Mouse (Mus musculus) ZHBTc4 (cell line): ENCODE measurements around the gene Psen2.

Experiments
- DNase-seq: peaks from one replicate; pipeline ENCODE4 v3.0.0-alpha.2; 2011; ENCODE audit warnings: low read depth, low spot score

Gene Psen2

DNA sequence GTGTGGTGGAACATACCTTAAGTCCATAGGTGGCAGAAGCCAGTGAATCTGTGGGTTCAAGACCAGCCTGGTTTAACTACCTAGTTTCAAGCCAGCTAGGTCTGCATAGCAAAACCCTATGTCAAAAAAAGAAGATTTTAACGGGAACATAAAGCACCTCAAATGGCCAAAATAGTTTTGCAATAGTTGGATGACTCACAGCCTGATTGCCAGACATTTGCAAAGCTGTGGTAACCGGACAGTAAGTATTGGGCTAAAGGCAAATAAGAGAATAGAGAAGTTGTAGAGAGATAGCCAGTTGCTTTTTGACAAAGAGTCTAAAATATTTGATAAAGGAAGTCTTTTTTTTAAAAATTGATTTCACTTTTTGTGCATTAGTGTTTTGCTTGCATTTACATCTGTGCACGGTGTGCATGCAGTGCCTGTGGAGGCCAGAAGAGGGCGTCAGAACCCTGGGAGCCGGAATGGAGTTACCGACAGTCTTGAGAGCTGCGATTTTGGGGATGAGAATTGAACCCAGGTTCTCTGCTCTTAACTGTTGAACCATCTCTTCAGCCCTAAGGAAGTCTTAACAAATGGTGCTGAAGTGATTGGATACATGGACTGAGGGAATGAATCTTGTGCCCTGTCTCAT is at the start of gene Psen2:
Psen2 (minus strand) TSS at position 75 of the 634 bp plus-strand sequence.
- DNase-seq, result peak; percentile 64

DNA sequence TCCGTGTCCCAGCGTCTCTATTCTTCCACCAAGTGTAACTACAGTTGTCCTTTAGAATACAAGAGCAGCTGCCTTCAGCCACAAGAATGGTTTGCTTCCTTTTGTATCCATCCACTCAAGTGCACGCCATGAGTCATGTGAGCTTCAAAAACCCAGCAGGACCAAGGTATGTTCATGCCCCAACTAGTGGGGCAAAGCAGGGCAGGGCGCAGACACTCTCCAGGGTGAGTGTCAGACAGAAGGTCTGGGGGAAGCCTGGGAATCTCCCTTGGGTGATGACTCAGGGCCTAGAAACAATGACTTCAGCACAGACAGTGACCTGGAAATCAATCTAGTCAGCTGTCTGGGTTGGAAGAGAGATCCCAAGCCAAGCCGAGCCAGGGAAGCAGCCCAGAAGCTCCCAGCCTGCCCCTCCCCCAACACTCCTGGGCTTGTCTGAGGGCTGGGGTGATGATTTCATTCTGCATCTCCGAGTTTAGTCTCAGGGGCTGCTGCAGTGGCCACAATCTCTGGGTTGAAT is 49.6 kb upstream of the Psen2 start:
- peak; percentile 56 for DNase-seq

DNA sequence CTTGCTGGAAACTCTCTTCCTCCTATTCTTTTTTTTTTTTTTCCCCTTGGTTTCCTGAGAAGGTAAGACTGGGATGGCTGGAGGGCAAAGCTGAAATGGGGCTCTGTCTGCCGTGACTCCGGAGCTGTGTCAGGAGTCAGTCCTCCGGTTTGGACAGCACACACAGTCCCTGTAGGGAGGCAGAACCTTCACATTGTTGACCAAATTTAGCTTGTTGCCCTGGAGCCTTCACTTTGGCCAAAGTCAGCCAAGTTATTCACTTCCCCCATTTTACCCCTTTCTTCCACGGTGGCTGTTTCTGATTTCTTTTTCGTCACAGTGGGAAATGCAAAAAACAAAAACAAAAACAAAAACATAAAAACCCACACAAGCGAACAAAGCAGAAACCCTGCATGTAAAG is 49.0 kb upstream of the Psen2 start:
- DNase-seq, result no peak

DNA sequence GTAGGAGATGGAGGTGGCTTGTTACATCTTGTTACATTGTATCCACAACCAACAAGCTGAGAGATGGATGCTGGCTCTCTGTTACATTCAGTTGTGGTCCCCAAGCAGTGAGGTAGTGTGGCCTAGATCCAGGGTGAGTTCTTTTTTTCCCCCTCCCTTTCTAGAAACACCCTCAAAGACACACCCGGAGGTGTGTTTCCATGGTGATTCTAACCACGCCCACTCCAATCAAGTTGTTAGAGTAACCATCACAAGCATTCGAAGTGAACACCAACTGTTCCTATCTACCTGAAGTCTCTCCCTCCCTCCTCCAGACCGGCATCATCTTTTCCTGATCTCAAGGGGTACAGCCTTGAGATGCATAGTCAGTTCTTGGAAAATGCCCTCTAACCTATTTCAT is 45.7 kb upstream of the Psen2 start:
- no peak for DNase-seq

DNA sequence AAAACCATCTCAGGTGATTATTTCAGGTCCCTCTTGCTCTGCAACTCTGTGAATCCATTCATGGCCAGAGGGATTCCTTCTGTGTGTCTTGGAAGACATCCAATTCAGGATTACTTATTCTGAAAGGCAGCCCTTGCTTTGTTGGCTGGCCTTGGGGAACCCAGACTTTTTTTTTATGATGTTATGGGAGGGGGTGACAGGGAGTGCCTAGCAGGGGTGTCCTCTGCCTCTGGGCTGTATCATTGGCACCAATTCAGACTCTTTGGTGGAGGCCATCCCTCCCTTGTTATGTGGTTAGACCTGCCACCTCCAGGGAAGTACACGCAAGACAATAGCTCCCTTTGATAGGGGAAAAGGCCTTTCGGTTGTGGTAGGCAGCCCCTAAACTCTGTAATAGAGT is 44.4 kb upstream of the Psen2 start:
- no peak for DNase-seq

DNA sequence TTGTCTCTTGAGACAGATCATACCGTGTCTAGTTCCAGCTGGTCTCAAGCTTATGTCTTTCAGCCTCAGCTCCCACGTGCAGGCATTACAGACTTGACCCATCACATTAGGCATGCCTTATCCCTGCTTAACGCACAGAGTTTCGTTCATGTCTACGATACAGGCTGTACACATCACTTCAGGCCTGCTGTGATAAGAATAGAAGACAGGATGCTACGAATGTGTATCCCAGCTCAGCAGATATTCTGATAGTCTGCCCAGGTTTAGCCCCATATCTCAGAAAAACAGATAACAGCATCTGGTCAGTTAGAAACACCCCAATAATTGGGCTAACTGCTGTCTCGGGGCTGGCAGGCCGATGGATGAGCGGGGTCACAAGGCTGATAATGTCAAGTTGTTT is 43.7 kb upstream of the Psen2 start:
- no peak for DNase-seq

DNA sequence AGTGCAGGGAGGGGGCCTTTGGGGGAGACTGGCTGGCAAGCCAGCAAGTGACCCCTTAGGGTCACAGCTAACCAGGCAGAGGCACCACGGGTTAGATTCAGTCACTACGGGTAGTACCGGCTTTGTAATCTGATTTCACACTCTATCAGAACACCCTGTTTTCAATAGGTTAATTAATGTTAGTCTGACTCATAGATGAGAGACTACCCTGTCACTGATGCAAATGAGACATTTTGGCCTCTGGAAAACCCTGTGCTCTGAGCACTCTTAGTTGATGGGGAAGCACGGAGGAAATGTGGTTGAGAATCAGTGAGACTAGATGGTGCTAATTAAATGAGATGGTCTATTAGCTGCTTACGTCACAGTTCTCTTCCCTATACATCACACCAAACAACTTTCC is 40.4 kb upstream of the Psen2 start:
- no peak for DNase-seq

DNA sequence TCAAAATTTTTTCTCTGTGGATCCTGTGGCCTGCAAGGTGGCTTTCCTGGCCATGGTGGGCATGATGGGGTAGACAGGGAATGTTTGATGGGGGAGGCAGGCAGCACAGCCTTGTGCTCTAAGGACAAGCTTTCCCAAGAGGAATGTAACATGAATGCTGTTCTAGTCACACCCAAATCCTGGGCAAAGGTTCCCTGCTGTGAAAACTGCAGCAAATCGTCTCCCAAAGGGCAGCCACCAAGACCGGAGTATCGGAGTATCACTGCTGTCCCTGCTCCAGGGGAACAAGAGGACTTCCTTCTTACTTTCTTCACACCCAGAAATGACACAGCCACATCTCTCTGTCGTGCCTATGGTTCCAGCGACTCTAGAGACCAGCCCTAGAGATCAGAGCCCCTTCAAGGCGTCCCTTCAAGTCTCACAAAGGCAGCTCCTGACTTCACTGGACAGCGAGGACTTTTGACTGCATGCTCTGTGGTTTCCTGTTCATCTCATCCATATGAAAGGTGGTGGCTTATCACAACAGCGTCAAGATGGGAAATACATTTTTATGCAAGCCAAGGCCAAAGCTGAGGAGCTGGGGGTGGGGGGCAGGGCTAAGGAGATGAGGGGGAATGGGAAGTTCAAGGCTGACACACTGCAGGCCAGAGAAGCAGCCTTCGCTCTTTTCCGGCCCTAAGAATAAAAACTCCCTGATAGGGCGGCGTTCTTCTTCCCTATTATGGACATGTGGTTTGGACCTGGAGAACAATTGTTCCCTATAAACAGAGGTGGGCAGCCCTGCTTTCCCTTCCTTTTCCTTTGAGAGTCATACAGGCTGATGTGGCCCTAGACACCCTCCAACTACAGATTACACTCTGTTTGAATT is 39.2 kb upstream of the Psen2 start:
- DNase-seq, result peak; percentile 76

DNA sequence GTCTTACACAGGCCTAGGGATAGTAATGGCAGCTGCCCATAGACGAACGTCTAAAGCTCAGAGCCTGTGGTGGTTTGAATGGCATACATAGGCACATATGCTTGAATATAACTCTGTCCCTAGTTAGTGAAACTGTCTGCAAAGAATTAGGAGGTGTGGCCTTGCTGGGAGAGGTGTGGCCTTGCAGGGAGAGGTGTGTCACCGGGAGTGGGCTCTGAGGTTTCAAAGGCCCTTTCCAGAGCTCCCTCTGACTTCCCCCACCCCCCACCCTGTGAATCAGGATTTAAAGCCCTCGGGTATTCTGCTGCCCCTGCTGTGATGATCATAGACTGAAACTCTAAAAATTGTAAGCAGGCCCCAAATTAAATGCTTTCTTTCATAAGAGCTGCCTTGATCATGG is 37.8 kb upstream of the Psen2 start:
- peak; percentile 48 for DNase-seq

DNA sequence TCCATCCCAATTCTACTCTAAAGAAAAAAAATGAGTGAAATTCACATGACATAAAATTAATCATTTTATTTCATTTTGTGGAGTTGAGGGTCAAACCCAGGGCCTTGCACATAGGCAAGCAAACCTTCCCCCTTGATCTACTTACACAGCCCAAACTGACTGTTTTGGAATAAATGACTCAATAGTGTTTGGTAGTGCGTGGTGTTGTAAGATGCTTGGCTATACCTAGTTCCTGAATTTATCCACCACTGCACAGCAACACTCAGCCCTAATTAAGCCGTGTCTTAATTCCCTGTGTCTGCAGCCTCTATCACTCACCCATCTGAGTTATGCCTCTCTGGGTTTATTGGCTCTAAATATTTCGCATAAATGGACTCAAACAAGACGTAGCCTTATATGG is 37.1 kb upstream of the Psen2 start:
- DNase-seq, result no peak

DNA sequence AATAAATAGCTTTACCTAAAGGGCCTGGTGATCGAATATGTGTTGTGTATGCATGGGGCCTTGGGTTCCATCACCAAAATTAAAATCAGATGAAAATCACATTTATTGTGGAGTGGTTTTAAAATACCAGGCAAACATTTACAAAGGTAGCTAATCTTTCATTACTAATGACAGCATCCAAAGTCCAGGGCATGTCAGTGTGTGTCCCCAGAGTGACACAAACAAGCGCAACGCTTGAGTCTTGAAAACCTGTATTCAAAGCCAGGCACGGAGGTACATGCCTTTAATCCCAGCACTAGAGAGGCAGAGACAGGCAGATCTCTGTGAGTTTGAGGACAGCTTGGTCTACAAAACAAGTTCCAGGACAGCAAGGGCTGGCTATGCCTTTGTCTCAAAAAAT is 36.5 kb upstream of the Psen2 start:
- no peak for DNase-seq

DNA sequence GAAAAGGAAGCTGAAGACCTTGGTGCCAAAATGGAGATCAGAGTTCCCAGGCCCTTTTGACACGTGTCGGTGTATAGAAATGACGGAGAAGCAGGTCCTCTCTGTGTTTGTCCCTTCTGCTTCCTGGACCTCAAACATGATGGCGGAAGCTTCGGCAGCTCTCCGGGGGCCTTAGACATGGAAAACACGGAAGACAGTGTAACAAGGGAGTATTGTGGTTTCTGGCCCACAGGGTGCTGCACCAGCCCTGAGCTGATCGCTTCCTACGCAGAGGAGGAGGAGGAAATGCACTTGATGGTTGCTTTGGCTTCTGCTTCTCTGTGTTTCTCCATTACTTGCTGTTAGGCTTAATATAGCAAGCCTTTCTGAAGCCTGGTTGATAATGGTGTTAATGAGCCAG is 32.9 kb upstream of the Psen2 start:
- DNase-seq, result no peak

DNA sequence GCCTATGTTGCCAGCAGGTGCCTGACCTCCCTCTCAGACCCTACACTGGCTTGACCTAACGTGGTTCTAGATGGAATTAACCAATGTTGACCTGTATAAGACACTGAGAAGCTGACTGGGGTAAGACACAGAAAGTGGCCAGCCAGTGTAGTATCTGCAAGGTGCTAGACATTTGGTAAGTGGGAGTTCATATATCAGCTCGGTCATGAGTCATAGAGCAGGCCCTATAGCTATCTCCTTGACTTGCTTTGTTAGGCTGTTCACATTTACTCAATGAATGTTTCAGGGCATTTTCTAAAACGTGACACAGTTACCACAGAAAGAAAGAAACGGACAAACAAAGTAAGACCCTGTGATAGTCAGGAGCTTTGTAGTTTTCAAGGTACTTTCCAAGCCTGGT is 27.1 kb upstream of the Psen2 start:
- no peak for DNase-seq

DNA sequence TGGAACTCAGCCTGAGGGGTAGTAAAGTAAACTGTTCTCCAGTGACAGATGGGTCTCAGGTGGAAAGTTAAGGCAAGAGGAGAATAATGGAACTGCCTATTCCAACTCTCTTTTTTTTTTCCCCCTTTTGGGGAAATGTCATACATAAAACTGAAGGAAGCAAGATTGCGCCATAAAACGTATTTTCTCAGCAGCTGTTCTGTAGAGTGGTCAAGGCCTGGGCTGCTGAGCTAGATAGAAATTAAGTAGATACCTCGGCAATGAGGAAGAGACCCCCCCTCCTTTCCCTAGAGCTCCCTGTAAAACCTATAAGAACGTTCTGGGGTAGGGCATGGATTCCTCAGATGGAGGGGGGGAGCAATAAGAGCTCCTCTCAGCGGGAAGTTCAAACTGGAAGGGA is 26.6 kb upstream of the Psen2 start:
- DNase-seq, result no peak

DNA sequence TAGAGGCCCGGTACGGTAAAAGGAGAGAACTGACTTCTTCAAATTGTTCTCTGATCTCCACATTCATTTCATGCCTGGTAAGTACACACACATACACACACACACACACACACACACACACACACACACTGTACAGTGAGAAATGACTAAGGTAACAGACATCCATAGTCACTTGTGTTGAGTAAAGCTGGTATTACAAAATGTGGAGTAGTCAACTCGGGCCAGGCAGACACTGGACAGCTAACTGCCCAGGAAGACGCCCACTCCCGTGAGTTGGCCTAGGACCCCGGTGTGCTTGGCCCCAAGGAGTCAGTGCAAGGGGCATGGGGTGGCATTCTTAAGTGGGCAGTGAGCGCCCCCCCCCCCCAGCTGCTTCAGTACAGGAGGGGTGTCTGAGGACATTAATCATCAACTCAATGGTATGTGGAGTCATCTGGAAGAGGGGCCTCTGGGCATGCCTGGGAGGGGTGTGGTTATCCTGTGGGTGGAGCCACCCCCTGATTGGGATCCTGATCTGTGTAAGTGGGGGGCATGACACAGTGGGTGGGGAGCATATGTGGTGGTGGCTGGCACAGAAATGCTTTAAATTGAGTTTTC is 25.7 kb upstream of the Psen2 start:
- no peak for DNase-seq

DNA sequence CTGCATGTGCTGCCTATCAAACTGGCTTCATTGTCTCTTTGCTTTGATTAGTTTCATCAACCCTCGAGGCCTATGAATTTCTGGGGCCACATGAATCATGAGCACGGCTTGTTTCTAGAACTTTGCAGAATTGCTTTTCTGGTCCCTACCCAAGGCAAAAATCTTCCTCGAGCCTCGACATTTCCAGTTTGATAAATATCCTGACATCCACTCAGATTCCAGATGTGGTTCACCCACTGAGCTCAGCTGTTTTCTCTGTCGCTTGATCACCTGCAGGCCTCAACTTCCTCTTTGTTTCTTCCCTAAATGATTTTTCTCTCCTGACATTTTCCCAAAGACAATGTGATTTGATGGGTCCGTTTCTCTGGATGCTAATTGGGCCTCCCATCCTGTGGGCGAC is 25.0 kb upstream of the Psen2 start:
- DNase-seq, result no peak

DNA sequence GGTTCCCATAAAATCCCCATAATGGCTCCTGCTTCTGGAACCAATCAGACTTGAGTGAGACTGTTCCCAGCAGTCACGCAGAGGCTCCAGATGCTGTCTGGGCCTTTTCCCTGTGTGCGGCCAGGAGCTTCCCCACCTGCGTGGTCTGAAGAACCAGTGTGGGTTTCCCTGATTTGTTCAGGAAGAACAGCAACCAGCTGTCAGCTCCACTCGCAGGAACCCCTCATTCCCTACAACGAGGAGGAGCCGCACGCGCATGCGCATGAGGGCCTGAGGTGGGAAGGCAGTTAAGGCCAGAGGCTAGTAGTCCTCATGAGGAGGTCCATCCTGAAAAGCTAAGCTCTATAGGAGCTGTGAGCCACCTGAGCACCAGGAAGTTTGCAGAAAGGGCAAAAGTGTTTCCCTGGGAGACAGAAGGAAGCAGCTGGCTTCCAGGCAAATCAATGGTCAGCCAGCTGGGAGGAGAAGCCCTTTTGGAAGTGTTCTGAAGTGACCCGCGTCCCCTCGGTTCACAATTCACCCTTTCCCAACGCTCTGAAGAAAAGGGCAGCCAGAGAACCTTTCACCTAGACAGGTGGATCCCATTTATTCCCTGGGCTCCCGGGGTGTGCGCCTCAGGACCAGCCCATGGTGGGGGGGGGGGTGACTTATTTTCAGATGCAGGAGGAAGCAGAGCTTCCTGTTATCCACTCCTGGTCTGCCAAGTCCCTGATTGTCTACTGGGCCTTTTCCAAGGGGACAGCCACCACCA is 23.0 kb upstream of the Psen2 start:
- peak; percentile 43 for DNase-seq

DNA sequence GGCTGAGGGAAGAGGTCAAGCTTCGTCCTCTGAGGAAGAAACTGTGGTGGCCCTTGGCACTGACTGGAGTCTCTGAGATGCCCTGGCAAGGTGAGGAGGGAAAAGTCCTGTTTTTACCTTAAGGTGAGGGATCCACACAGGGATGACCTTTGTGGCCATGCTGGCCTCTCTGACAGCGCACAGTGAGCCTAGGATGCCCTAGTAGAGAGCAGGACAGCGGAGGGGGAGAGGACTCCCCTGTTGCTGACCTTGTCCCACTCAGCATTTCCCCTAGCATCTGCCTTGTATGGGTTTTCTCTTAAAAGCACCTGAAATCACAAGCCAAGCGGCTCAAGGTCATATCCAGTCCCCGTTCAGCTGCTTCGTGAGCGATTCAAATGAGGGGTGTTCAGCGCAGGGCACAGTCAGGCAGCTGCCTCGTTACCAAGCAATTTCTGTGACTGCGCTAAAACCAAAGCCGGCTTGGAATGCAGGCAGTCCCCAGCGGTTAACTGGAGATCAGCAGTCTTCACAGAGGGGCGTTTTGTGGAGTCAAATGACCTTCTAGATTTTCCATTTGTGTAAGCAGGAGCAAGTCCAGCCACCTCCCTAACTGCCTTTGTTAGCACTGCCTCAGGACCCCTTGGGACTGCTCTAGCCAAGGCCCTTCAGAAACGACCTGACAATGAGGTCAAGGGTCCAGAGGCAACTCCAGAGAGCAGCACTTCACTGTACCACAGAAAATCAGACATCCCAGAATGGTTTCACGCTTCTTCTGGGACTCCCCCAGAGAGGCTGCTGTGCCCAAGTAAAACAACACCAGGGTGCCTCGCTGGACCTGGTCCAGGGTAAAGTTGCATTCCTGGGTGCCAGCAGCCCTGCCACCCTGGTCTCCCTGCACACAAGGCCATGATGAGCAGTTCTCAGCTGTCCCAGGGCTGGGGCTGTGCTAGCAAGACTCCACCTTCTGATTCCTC is 20.9 kb upstream of the Psen2 start:
- DNase-seq, result peak; percentile 87

DNA sequence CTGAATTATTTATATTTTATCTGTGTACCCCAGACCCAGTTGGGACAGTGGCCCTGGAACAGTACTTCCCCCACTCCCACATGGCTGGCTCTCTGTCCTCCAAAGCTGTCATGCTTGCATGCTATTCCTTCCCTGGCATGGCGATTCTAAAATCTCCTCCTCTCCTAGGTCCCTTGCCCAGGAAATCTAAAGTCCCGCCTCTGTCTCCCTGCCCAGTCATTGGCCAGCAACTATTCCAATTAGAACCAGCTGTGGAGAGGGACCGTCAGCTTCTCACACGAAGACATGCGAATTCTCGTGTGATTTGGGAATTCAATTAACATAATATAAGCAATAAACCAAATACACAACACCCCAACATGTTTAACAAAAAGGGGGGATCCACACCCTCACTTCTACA is 19.3 kb upstream of the Psen2 start:
- no peak for DNase-seq

DNA sequence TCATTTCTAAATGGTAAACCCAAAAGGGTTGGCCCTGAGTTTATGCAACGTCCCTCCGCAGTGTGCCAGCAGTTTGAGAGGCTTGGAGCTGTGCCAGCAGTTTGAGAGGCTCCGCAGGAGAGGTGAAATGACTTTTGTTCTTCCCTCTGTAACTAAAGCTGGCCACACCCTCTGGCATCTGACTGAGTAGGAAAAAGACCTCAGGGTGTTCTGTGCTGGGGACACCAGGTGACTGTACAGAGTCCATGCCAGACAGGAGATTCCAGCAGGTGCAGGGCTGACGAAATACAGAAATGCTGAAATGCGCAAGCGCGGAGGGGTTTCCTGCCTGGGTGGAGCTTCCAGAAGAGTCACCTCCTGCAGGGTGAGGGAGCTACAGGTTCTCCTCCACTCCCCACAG is 16.4 kb upstream of the Psen2 start:
- peak; percentile 87 for DNase-seq

DNA sequence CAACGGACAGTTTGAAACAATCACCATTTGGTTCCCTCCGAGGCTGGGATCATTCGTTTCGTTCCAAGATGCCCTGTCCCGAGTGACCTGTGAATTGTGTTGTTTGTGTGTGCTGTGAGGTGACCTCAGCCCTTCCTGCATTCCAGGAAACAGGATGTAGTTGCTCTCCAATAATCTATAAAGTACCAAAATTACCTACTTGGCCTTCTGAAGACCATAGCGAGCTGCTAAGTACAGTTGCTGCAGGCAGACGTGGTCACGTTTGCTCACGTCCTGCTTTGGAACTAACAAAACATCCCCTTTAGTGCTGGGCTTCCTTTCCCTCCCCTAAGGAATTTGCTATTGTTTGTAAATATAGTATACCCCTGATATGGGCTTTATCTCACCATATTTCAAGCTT is 14.3 kb upstream of the Psen2 start:
- no peak for DNase-seq
